Mouse (Mus musculus): ENCODE data around the gene Thap4. TPM values are rescaled to one million over a fixed set of nuclear protein-coding genes. Genes with fewer than 3 reads are reported as not detected.
A peak's percentile ranks its signal among the peaks of the same experiment; 100 is the strongest.
"Not testable (repeated sequence)": the region's sequence is repeated elsewhere in the genome, so short reads cannot be mapped to it uniquely, and the experiment has no call there.

The Thap4 gene
- 58.4 and 59.2 TPM in 2 replicates for total RNA-seq (2021)
- long read RNA-seq, full-length matches to known transcripts, result 18 of 19 reads
- long read RNA-seq, partial matches to known transcripts, result 1 of 19 reads
- long read RNA-seq, other reads (novel, unspliced or antisense), result 0 of 19 reads

DNA sequence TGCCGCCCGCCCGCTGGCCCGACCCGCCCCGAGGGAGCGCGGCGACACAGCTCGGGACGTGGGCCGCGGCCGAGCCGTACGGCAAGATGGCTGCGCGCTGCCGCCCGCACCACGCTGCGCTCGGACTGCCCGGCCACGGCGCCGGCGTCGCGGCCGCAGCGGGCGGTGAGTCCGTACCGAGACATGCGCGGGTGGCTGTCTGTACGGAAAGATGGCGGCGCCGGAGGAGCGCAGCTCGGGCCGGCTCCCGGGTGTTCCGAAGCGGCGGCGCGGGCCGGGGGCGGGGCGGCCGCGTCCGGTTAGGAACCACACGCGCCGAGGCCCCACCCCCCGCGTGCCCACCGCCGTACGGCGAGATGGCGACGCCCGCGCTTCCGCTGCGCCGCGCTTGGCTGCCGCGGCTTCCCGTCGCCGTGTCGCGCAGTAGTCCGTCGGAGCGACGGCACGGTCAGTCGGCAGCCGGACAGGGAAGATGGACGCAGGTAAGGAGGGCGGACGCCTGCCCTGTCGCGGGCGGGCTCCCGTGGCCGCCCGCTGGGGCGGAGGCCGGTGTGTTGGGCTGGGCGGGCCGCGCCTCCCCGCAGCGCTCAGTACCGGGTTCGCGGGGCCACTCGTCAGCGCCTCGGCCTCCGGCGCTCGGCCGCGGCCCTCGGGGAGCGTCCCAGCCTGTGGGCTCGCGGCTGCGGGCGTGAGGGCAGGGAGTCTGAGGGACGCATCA, at the start of gene Thap4:
Gene Thap4 (minus strand): TSS at position 292 of the 718 bp plus-strand sequence.
- peak; percentile 95 for DNase-seq

- peak; percentile 100 for DNase-seq
Observed at GRCm38 (mm10) chr1:93803556-93804507, 49.2 kb upstream of the Thap4 start, which contains the start of gene Ing5. Ing5 (plus strand) TSS chr1:93803965.

DNA sequence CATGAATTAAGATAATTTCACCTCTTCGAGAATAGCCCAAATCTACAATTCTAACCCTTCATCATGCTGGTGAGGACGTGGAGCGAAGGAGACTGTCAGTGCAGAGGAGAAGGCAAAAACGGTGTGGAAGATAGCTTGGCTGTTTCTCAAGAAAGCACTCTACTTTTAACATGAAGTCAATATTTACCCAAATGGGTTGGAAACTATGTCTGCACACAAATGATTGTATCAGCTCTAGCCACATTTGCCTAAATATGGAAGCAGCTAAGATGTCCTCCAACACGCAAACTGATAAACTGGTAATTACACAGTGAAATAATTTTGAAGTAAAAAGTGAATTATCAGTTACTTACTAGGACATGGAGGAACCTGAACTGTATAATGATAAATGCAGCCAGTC, 48.1 kb upstream of the Thap4 start:
- no peak for DNase-seq

- DNase-seq, result peak; percentile 89
Observed at GRCm38 (mm10) chr1:93801741-93802238, 47.1 kb upstream of the Thap4 start, which contains the start of gene Dtymk. Dtymk (minus strand) TSS chr1:93801934.

- no peak for DNase-seq
Observed at GRCm38 (mm10) chr1:93800670-93801503, 46.2 kb upstream of the Thap4 start.

GRCm38 (mm10) chr1:93795886-93796285, 41.2 kb upstream of the Thap4 start:
- no peak for DNase-seq

- no peak for DNase-seq
Observed at GRCm38 (mm10) chr1:93794526-93794925, 39.9 kb upstream of the Thap4 start.

DNA sequence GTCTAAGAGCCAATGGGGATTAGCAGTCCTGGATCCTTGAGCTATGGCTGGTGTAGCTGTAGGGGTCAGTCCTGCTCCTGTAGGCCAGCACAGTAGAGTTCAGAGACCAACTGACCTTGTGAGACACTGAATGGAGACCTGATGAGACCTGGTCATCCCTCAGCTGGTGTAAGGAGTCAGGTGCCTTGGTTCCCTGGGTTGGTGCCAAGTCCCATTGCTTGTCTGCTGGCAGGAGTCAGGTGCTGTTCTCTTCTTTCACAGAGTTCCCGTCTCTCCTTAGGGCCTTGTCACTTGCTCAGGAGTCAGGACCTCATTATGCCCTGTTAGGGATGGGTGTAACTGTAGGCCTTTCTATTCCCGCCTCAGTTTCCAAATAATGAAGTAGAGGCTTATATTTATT, 32.2 kb upstream of the Thap4 start:
- DNase-seq, result no peak

DNA sequence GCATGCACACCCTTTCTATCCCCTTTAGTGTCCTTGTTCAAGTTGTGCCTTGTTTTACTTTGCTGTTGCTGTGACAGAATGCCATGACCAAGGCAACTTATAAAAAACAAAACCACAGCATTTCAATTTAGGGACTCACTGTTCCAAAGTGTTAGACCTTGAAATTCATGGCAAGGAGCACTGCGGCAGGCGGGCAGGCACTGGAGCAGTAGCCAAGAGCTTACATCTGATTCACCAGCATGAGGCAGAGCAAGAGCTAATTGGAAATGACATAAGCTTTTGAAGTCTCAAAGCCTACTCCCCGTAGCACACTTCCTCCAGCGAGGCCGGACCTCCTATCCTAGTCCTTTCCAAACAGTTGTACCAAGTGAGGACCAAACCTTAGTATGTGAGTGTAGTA, 22.0 kb upstream of the Thap4 start:
- DNase-seq, result no peak

DNA sequence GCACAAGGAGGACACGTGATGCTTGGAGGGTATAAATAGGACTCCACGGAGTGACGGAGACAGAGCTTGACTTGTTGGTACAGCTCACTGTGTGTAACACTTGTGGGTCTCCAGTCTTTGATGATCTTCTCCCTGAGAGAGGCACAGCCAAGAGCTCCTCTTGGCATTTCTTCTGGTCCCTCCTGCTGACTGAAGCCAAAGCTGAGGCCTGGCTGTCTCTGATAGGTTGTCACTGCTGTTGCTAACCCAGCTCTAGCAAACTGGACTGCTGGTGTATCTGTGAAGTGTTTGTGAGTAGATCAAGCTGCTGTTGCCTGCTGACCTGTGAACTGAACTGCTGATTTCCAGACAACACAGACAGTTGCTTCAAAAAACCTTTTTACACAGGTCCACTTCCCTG, 15.2 kb upstream of the Thap4 start:
- DNase-seq, result no peak

DNA sequence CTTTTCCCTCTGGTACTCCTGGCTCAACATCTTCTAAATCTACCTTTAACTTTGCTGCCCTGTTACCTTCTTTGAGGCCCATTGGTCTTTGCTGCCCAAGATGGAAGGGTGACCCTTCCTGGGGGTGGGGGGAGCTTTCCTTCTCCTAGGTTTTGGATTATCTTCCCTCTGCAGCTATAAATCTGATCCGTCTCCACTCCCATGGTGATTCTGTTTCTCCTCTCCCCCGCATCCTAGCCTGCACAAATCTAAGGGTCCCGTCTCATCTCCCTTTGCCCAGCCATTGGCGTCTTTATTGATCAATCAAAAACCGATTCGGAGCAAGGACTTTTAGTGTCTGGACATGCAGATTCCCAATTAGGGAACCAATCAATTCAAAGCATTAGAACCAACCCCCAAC, 12.9 kb upstream of the Thap4 start:
- no peak for DNase-seq

GRCm38 (mm10) chr1:93764871-93765591, 10.4 kb upstream of the Thap4 start:
- DNase-seq, result no peak

DNA sequence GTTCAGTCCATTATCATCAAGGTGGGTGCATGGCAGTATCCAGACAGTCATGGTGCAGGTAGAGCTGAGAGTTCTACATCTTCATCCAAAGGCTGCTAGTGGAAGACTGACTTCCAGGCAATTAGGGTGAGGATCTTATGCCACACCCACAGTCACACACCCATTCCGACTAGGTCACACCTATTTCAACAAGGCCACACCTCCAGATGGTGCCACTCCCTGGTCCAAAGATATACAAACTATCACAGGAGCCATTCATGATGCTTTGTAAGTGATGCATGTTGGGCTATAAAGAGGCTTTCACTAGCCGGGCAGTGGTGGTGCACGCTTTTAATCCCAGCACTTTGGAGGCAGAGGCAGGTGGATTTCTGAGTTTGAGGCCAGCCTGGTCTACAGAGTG, 8.9 kb upstream of the Thap4 start:
- not testable (repeated sequence) for DNase-seq

GRCm38 (mm10) chr1:93760076-93760475, 5.4 kb upstream of the Thap4 start:
- no peak for DNase-seq

- DNase-seq, result no peak
Observed at GRCm38 (mm10) chr1:93756154-93756553, 1.5 kb upstream of the Thap4 start.

- no peak for DNase-seq
Observed at GRCm38 (mm10) chr1:93755618-93756017, 954 bp upstream of the Thap4 start.

- DNase-seq, result no peak
Observed at GRCm38 (mm10) chr1:93755291-93755610, 587 bp upstream of the Thap4 start.

GRCm38 (mm10) chr1:93753911-93754572, 622 bp downstream of the Thap4 start:
- DNase-seq, result peak; percentile 37

- DNase-seq, result no peak
Observed at GRCm38 (mm10) chr1:93751290-93751689, 3.4 kb downstream of the Thap4 start, which contains the start of gene Atg4b. Atg4b (plus strand) TSS chr1:93751500.

DNA sequence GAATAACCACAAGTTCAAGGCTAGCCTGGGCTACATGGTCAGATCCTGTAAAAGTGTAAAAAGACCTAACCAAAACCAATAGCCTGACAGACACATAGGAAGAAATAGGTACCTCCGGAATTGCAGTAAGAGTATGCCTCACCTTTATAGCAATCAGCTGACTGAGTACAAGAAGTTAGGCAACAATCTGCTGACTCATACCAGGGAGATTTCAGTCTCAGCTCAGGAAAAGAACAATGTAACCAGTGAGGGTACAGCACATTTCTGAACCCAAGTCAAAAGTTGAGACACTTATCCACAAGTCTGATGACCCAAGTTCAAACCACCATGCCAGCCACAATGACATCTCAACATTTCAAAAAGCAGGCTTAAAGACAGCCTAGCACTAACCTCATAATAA, 6.1 kb downstream of the Thap4 start:
- no peak for DNase-seq

GRCm38 (mm10) chr1:93746179-93746578, 8.5 kb downstream of the Thap4 start:
- DNase-seq, result no peak
